Mouse (Mus musculus) splenic B cell, adult 2 months (primary cell): ENCODE measurements around the gene Wwp2.
A peak's percentile ranks its signal among the peaks of the same experiment; 100 is the strongest.

Experiments used
- DNase-seq: peaks from one replicate; pipeline ENCODE4 v3.0.0-alpha.2; 2011; ENCODE audit warnings: low read depth, low spot score
- H3K27me3 ChIP-seq: 2 replicates; pipeline ENCODE4 v1.6.1; 2012; ENCODE audit warnings: mild to moderate bottlenecking, low read length, moderate library complexity, mixed read lengths; ENCODE audit not compliant: control insufficient read depth, poor library complexity, insufficient read depth, severe bottlenecking
- H3K36me3 ChIP-seq: 2 replicates; pipeline ENCODE4 v1.6.1; 2012; ENCODE audit warnings: mild to moderate bottlenecking, low read length, moderate library complexity, mixed read lengths; ENCODE audit not compliant: control insufficient read depth, poor library complexity, insufficient read depth, severe bottlenecking

The Wwp2 gene

GRCm38 (mm10) chr8:107560820-107561536, 124.8 kb downstream of the Wwp2 start:
- DNase-seq, result peak; percentile 75
- no peaks in the 10 kb centered on the region for H3K27me3 ChIP-seq
- H3K36me3 ChIP-seq, result peaks cover 3% of the 10 kb centered on the region

GRCm38 (mm10) chr8:107562164-107562563, 126.0 kb downstream of the Wwp2 start:
- Histone ChIP-seq H3K27me3 (no peaks in the 10 kb centered on the region), H3K36me3 (peaks cover 2% of the 10 kb centered on the region)
- no peak for DNase-seq

- Histone ChIP-seq H3K36me3 (no peaks in the 10 kb centered on the region), H3K27me3 (no peaks in the 10 kb centered on the region)
- no peak for DNase-seq
Observed at GRCm38 (mm10) chr8:107571046-107571445, 134.9 kb downstream of the Wwp2 start.

- DNase-seq, result no peak
- Histone ChIP-seq H3K27me3 (no peaks in the 10 kb centered on the region), H3K36me3 (no peaks in the 10 kb centered on the region)
Observed at GRCm38 (mm10) chr8:107571486-107572135, 135.4 kb downstream of the Wwp2 start.

GRCm38 (mm10) chr8:107572497-107572896, 136.3 kb downstream of the Wwp2 start:
- H3K36me3 ChIP-seq, result no peaks in the 10 kb centered on the region
- no peaks in the 10 kb centered on the region for H3K27me3 ChIP-seq
- DNase-seq, result peak; percentile 85

- Histone ChIP-seq H3K36me3 (no peaks in the 10 kb centered on the region), H3K27me3 (no peaks in the 10 kb centered on the region)
- DNase-seq, result peak; percentile 49
Observed at GRCm38 (mm10) chr8:107574771-107575170, 138.6 kb downstream of the Wwp2 start.

GRCm38 (mm10) chr8:107576702-107577101, 140.5 kb downstream of the Wwp2 start:
- Histone ChIP-seq H3K36me3 (peaks cover 3% of the 10 kb centered on the region; the same call in 1 of the 2 replicates), H3K27me3 (no peaks in the 10 kb centered on the region)
- DNase-seq, result peak; percentile 80

- Histone ChIP-seq H3K36me3 (peaks cover 6% of the 10 kb centered on the region; the same call in 1 of the 2 replicates), H3K27me3 (no peaks in the 10 kb centered on the region)
- no peak for DNase-seq
Observed at GRCm38 (mm10) chr8:107577640-107578039, 141.5 kb downstream of the Wwp2 start.

GRCm38 (mm10) chr8:107578132-107578531, 142.0 kb downstream of the Wwp2 start:
- peaks cover 9% of the 10 kb centered on the region for H3K36me3 ChIP-seq
- no peaks in the 10 kb centered on the region for H3K27me3 ChIP-seq
- no peak for DNase-seq

- no peak for DNase-seq
- Histone ChIP-seq H3K27me3 (no peaks in the 10 kb centered on the region), H3K36me3 (peaks cover 11% of the 10 kb centered on the region)
Observed at GRCm38 (mm10) chr8:107578541-107578940, 142.4 kb downstream of the Wwp2 start.

GRCm38 (mm10) chr8:107580879-107581278, 144.7 kb downstream of the Wwp2 start:
- H3K27me3 ChIP-seq, result no peaks in the 10 kb centered on the region
- peaks cover 15% of the 10 kb centered on the region for H3K36me3 ChIP-seq
- DNase-seq, result no peak

- no peak for DNase-seq
- Histone ChIP-seq H3K27me3 (no peaks in the 10 kb centered on the region), H3K36me3 (peaks cover 15% of the 10 kb centered on the region)
Observed at GRCm38 (mm10) chr8:107581536-107581935, 145.4 kb downstream of the Wwp2 start.

- no peaks in the 10 kb centered on the region for H3K27me3 ChIP-seq
Observed at GRCm38 (mm10) chr8:107582136-107582535, 146.0 kb downstream of the Wwp2 start.

GRCm38 (mm10) chr8:107587429-107587994, 151.3 kb downstream of the Wwp2 start:
- DNase-seq, result peak; percentile 7
- peaks cover 9% of the 10 kb centered on the region for H3K36me3 ChIP-seq
- no peaks in the 10 kb centered on the region for H3K27me3 ChIP-seq

More at GRCm38 (mm10) chr8:107582136-107582535, 146.0 kb downstream of the Wwp2 start:
- H3K36me3 ChIP-seq, result peaks cover 15% of the 10 kb centered on the region
- DNase-seq, result no peak
